Comparison of ENCODE assay signal across 9 mouse cellular contexts in the genomic region with DNA sequence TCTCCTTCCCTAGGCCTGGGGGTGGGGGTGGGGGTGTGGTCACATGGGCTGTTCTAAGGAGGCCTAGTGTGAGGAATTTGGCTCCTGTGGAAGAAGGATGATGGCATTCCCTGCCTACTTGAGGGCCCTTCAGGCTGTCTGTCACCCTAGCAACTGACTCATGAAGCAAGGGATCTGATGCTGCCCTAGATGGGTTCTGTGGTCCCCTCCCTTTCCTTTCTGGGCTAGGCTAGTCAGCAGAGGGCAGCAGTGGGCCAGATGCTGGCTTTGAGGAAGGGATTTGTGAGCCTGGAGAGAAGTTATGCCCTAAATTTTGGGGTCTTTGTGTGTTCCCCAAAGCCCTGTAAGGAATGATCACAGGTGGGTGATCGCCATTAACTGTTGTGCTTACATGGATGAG. TPM values are rescaled to one million over a fixed set of nuclear protein-coding genes. Genes with fewer than 3 reads are reported as not detected.
DNase-seq lines count a peak whose midpoint lies in the region; ATAC-seq and TF ChIP-seq lines count a peak whose summit lies in the region.
"Had no signal": no experiment of that assay in that cellular context is flagged by ENCODE, and none has a peak within 500 bp of the region (broad histone marks: within the 10 kb centered on the region; RNA-seq: fewer than 3 reads in every experiment).

No protein-coding gene starts in this region.

- TF ChIP-seq POLR2A in thymus, adult 2 months (IDR thresholded peaks at IDR 0.05; ENCODE audit: control insufficient read depth, extremely low read depth, insufficient read depth, low read length, poor library complexity) = no peak

- no peaks in the 10 kb centered on the region for H3K9me3 ChIP-seq in neural tube, embryonic 11.5 days (ENCODE audit: control insufficient read depth, low read length)

- H3K36me3 ChIP-seq in thymus, adult 2 months (ENCODE audit: control insufficient read depth, insufficient read depth, low read length) = no peaks in the 10 kb centered on the region
- no peaks in the 10 kb centered on the region for H3K36me3 ChIP-seq in neural tube, embryonic 11.5 days (ENCODE audit: control insufficient read depth, insufficient read depth, low read length)

- DNase-seq in thymus, adult 2 months = peak; percentile 10
- no peak for DNase-seq in thymus, postnatal 36 days
- peak; percentile 35 for DNase-seq in adrenal gland, postnatal 25 days
- DNase-seq in embryo, embryonic 9.5 days (ENCODE audit: extremely low spot score) = peak; percentile 38
- DNase-seq in layer of hippocampus, adult 18-20 months (ENCODE audit: low spot score in 2 of 2) = peak; percentile 63 to 68
- DNase-seq in neural tube, embryonic 11.5 days (ENCODE audit: low spot score) = peak; percentile 67

- no peak overlapping the region for H3K27ac ChIP-seq in thymus, adult 2 months (ENCODE audit: control insufficient read depth, insufficient read depth, low read length)
- H3K27ac ChIP-seq in neural tube, embryonic 11.5 days (ENCODE audit: low read depth, low read length) = no peak overlapping the region

- no peaks in the 10 kb centered on the region for H3K4me1 ChIP-seq in thymus, adult 2 months (replicated peaks; ENCODE audit: control insufficient read depth, insufficient read depth, low read length)
- H3K4me1 ChIP-seq in neural tube, embryonic 11.5 days (ENCODE audit: control insufficient read depth, insufficient read depth, low read length) = no peaks in the 10 kb centered on the region

- ATAC-seq in neural tube, embryonic 11.5 days (ENCODE audit: insufficient read depth, low FRiP score, low TSS enrichment) = no peak
- ATAC-seq in megakaryocyte-erythroid progenitor cell, adult 5-6 weeks (replicated peaks; ENCODE audit: low FRiP score, low TSS enrichment, poor library complexity, severe bottlenecking) = no peak

- H3K9ac ChIP-seq in neural tube, embryonic 11.5 days (ENCODE audit: low read length) = no peak overlapping the region

- no peak overlapping the region for H3K4me2 ChIP-seq in neural tube, embryonic 11.5 days (ENCODE audit: low read depth)

- no peak for TF ChIP-seq CTCF in thymus, adult 2 months (IDR thresholded peaks at IDR 0.05; ENCODE audit: borderline replicate concordance, control insufficient read depth, extremely low read depth, insufficient read depth, low read length, poor library complexity)

- H3K27me3 ChIP-seq in thymus, adult 2 months (ENCODE audit: control insufficient read depth, insufficient read depth, low read length) = no peaks in the 10 kb centered on the region
- H3K27me3 ChIP-seq in neural tube, embryonic 11.5 days (ENCODE audit: control insufficient read depth, insufficient read depth, low read length) = no peaks in the 10 kb centered on the region

- no peak overlapping the region for H3K4me3 ChIP-seq in thymus, adult 2 months (ENCODE audit: control insufficient read depth, insufficient read depth, low read length)
- no peak overlapping the region for H3K4me3 ChIP-seq in neural tube, embryonic 11.5 days (ENCODE audit: low read depth, low read length)
- H3K4me3 ChIP-seq: erythroblast, embryonic 14.5 days had no signal

- WGBS in thymus, adult 2 months = 52% methylated on average over 1 of the region's 1 CpGs
- WGBS in neural tube, embryonic 11.5 days = 65% methylated on average over 1 of the region's 1 CpGs

RNA-seq across cellular contexts. Expression of a gene that starts 29.3 kb away (rescaled TPM):
- 0.16 and 0.46 TPM in 2 replicates for polyA plus RNA-seq in thymus, adult 2 months (2012; rRNA removed)
- total RNA-seq in adrenal gland, postnatal 25 days (2021) = not detected in 2 replicates
- not detected for total RNA-seq in layer of hippocampus, adult 18-20 months (2021)
- 4.9 and 5.3 TPM in 2 replicates for polyA plus RNA-seq in neural tube, embryonic 11.5 days (2014; fragmentation: Nextera tagmentation; extraction: Ambion mirVana)
- not detected in 2 replicates for total RNA-seq in megakaryocyte-erythroid progenitor cell, adult 5-6 weeks (2014; fragmentation: Nextera tagmentation)
- not detected in 2 replicates for total RNA-seq in megakaryocyte-erythroid progenitor cell, adult 5-6 weeks (2017)
- polyA plus RNA-seq: erythroblast, embryonic 14.5 days; liver, embryonic 16.5 days had no signal

Comparison
In these comparisons a context has a peak if more than half of its experiments do, and no peak if none do; other contexts are left out.
1. DNase-seq: peak in thymus, adult 2 months (single experiment), adrenal gland, postnatal 25 days (single experiment), embryo, embryonic 9.5 days (single experiment), layer of hippocampus, adult 18-20 months (2 of 2) and neural tube, embryonic 11.5 days (single experiment); none in thymus, postnatal 36 days (0 of 2).